Mouse (Mus musculus): ENCODE measurements around the gene Krcc1.
"Not testable (repeated sequence)": the region's sequence is repeated elsewhere in the genome, so short reads cannot be mapped to it uniquely, and the experiment has no call there.

Krcc1 gene

DNA sequence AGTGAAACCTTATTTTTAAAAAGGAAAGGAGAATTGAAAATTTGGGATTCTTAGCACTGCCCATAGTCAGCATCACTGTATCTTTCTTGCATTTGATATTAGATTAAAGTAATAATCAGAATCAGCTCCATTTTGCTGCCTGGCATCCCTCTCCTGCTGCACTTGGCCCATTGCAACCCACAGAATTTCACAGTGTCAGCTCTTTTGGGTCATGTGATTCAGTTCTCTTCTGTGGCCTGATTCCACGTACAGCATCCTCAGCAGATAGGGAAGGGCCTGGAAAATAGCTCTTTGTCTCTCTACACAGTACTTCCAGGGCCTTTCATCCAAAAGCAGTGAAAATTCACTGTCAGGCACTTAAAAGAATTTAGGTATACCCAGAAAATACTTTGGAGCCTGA lies 14.1 kb upstream of the Krcc1 start:
- no peak overlapping the region for H3K4me3 ChIP-seq (replicated peaks; ENCODE audit: low read length)
- H3K36me3 ChIP-seq (ENCODE audit: insufficient read depth, low read length) = no peaks in the 10 kb centered on the region
- no peaks in the 10 kb centered on the region for H3K27me3 ChIP-seq (ENCODE audit: insufficient read depth, low read length)
- peaks cover 52% of the 10 kb centered on the region for H3K4me1 ChIP-seq (replicated peaks; ENCODE audit: low read depth, low read length)
- TF ChIP-seq POU5F1 (IDR thresholded peaks at IDR 0.05; ENCODE audit: borderline replicate concordance, low read length) = no peak
- no peak for TF ChIP-seq CTCF (conservative IDR thresholded peaks at IDR 0.05; ENCODE audit: low read length)
- TF ChIP-seq NANOG (IDR thresholded peaks at IDR 0.05; ENCODE audit: borderline replicate concordance, low read length) = no peak
- no peaks in the 10 kb centered on the region for H3K9me3 ChIP-seq (ENCODE audit: low read length)

- Histone ChIP-seq H3K27me3 (ENCODE audit: insufficient read depth, low read length) (no peaks in the 10 kb centered on the region), H3K36me3 (ENCODE audit: insufficient read depth, low read length) (no peaks in the 10 kb centered on the region), H3K4me1 (replicated peaks; ENCODE audit: low read depth, low read length) (peaks cover 50% of the 10 kb centered on the region), H3K9me3 (ENCODE audit: low read length) (peaks cover 8% of the 10 kb centered on the region), H3K4me3 (replicated peaks; ENCODE audit: low read length) (no peak overlapping the region)
- TF ChIP-seq CTCF (conservative IDR thresholded peaks at IDR 0.05; ENCODE audit: low read length) = no peak
- no peak for TF ChIP-seq NANOG (IDR thresholded peaks at IDR 0.05; ENCODE audit: borderline replicate concordance, low read length)
- no peak for TF ChIP-seq POU5F1 (IDR thresholded peaks at IDR 0.05; ENCODE audit: borderline replicate concordance, low read length)
Observed at GRCm38 (mm10) chr6:71258562-71258961, 12.9 kb upstream of the Krcc1 start.

GRCm38 (mm10) chr6:71259166-71259565 lies 12.3 kb upstream of the Krcc1 start:
- no peaks in the 10 kb centered on the region for H3K27me3 ChIP-seq (ENCODE audit: insufficient read depth, low read length)
- H3K4me1 ChIP-seq (replicated peaks; ENCODE audit: low read depth, low read length) = peaks cover 51% of the 10 kb centered on the region
- H3K36me3 ChIP-seq (ENCODE audit: insufficient read depth, low read length) = 0 out of 2 replicates have a peak, but pooled peaks cover 3% of the 10 kb centered on the region
- peaks cover 14% of the 10 kb centered on the region for H3K9me3 ChIP-seq (ENCODE audit: low read length)
- peak overlapping the region; percentile 8; the same call in 1 of the 2 replicates for H3K4me3 ChIP-seq (replicated peaks; ENCODE audit: low read length)
- TF ChIP-seq NANOG (IDR thresholded peaks at IDR 0.05; ENCODE audit: borderline replicate concordance, low read length) (no peak), POU5F1 (IDR thresholded peaks at IDR 0.05; ENCODE audit: borderline replicate concordance, low read length) (no peak), CTCF (conservative IDR thresholded peaks at IDR 0.05; ENCODE audit: low read length) (no peak)

DNA sequence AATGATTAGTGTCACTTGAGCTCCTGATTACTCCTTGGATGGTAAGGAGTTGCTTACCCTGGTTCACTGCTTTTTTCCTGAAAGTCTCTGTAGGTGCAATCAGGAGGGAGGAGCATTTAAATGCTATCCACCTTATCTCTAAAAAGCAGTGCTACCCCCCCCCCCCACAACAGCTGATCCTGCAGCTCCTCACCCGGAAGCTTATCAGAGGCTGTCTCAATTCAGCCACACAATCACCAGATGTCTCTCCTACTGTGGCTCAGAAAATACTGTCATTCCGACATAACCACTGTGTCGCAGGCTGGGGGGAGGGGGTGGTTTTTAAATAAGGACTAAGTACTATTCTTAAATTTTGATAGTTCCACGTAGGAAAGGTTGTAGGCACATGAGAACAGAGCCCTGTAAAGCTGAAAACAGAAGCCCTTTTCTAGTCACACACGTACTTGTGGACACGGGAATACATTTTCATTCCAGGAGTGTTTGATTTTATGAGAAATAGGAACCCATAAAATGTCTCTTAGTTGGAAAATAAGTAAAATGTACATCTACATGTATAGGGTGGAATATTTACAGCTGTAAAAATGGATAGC lies 11.3 kb upstream of the Krcc1 start:
- Histone ChIP-seq H3K27me3 (ENCODE audit: insufficient read depth, low read length) (no peaks in the 10 kb centered on the region), H3K4me1 (replicated peaks; ENCODE audit: low read depth, low read length) (peaks cover 52% of the 10 kb centered on the region), H3K36me3 (ENCODE audit: insufficient read depth, low read length) (0 out of 2 replicates have a peak, but pooled peaks cover 3% of the 10 kb centered on the region), H3K4me3 (replicated peaks; ENCODE audit: low read length) (0 out of 2 replicates have a peak overlapping the region, but pooled peaks have one; percentile 8), H3K9me3 (ENCODE audit: low read length) (peaks cover 20% of the 10 kb centered on the region)
- TF ChIP-seq POU5F1 (IDR thresholded peaks at IDR 0.05; ENCODE audit: borderline replicate concordance, low read length) (no peak), NANOG (IDR thresholded peaks at IDR 0.05; ENCODE audit: borderline replicate concordance, low read length) (no peak), CTCF (conservative IDR thresholded peaks at IDR 0.05; ENCODE audit: low read length) (no peak)

DNA sequence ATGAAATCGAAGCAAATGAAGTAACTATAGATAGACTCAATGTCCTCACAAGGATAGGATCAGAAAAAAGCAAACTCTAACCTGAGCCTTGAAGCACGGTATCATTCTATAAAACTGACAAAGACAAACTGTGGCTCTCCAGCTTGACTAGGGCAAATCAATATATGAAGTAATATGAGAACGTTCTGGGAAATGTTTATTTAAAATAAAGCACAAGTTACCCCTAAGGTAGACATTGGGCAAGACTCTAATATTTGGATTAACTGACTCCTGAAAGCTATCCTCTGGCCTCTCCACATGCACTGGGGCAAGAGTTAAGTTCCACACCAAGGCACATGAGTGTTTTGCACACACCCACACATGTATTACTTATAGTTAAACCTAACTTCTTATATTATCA lies 10.4 kb upstream of the Krcc1 start:
- 0 out of 2 replicates have a peak, but pooled peaks cover 3% of the 10 kb centered on the region for H3K36me3 ChIP-seq (ENCODE audit: insufficient read depth, low read length)
- peaks cover 57% of the 10 kb centered on the region for H3K4me1 ChIP-seq (replicated peaks; ENCODE audit: low read depth, low read length)
- H3K9me3 ChIP-seq (ENCODE audit: low read length) = peaks cover 20% of the 10 kb centered on the region
- no peaks in the 10 kb centered on the region for H3K27me3 ChIP-seq (ENCODE audit: insufficient read depth, low read length)
- no peak for TF ChIP-seq POU5F1 (IDR thresholded peaks at IDR 0.05; ENCODE audit: borderline replicate concordance, low read length)
- no peak for TF ChIP-seq NANOG (IDR thresholded peaks at IDR 0.05; ENCODE audit: borderline replicate concordance, low read length)
- no peak for TF ChIP-seq CTCF (conservative IDR thresholded peaks at IDR 0.05; ENCODE audit: low read length)
- H3K4me3 ChIP-seq (replicated peaks; ENCODE audit: low read length) = no peak overlapping the region

DNA sequence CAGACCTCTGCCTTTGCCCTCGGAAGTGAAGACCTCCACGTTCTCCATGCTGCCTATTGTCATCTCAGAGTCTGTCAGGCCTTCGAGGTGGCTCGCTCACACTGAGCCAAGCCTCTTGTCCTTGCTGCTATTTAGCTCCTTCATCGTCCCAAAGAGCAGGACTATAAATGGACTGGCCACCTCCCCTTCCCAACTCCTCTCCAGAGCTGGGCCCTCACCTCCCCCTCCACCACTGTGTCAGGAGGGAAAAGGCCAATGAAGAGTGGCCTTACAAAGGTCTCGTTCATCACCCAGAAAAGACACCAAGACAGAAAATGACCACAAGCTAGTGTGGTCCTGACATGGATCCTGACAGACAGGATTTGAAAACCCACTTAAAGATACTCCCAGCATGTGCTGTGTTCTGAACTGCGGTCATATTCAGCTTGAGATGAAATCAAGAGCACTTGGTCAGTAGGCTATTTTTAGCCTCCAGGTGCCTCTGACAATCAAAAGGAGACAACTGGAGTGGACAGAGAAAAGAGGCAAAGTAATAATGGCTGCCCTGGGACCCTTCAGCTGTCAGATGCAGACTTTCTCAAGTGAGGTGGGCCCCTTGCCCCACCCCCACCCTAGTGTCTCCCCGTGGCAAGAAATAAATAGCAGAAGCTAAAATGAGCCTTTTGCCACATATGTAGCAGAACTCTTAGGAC lies 9.2 kb upstream of the Krcc1 start:
- H3K9me3 ChIP-seq (ENCODE audit: low read length) = peaks cover 20% of the 10 kb centered on the region
- H3K27me3 ChIP-seq (ENCODE audit: insufficient read depth, low read length) = no peaks in the 10 kb centered on the region
- 0 out of 2 replicates have a peak, but pooled peaks cover 3% of the 10 kb centered on the region for H3K36me3 ChIP-seq (ENCODE audit: insufficient read depth, low read length)
- H3K4me3 ChIP-seq (replicated peaks; ENCODE audit: low read length) = no peak overlapping the region
- TF ChIP-seq POU5F1 (IDR thresholded peaks at IDR 0.05; ENCODE audit: borderline replicate concordance, low read length) = no peak
- TF ChIP-seq CTCF (conservative IDR thresholded peaks at IDR 0.05; ENCODE audit: low read length) = no peak
- TF ChIP-seq NANOG (IDR thresholded peaks at IDR 0.05; ENCODE audit: borderline replicate concordance, low read length) = no peak
- H3K4me1 ChIP-seq (replicated peaks; ENCODE audit: low read depth, low read length) = peaks cover 58% of the 10 kb centered on the region

DNA sequence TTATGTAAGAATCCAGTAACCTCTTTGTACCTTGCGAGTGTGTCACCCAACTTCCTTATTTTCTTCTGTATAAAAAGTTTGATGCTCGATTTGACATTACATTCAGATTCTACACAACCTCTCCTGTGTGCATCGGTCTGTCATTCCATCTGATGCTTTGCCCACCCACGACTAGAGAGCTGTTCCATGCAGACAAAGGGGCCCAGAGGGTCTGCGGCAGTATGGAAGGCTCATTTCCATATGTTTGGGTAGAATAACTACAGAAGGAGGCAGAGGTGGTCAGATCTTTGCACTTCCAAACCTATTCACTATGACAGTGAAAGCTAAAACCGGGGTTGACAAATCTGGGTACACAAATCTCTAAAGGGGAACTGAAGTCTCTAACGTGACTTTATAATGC lies 3.9 kb upstream of the Krcc1 start:
- H3K4me3 ChIP-seq (replicated peaks; ENCODE audit: low read length); H3K27me3 ChIP-seq (ENCODE audit: insufficient read depth, low read length); H3K36me3 ChIP-seq (ENCODE audit: insufficient read depth, low read length): not testable (repeated sequence)
- H3K4me1 ChIP-seq (replicated peaks; ENCODE audit: low read depth, low read length) = peaks cover 61% of the 10 kb centered on the region
- TF ChIP-seq NANOG (IDR thresholded peaks at IDR 0.05; ENCODE audit: borderline replicate concordance, low read length) = peak; percentile 62; the same call in 1 of the 2 replicates
- peaks cover 20% of the 10 kb centered on the region for H3K9me3 ChIP-seq (ENCODE audit: low read length)

DNA sequence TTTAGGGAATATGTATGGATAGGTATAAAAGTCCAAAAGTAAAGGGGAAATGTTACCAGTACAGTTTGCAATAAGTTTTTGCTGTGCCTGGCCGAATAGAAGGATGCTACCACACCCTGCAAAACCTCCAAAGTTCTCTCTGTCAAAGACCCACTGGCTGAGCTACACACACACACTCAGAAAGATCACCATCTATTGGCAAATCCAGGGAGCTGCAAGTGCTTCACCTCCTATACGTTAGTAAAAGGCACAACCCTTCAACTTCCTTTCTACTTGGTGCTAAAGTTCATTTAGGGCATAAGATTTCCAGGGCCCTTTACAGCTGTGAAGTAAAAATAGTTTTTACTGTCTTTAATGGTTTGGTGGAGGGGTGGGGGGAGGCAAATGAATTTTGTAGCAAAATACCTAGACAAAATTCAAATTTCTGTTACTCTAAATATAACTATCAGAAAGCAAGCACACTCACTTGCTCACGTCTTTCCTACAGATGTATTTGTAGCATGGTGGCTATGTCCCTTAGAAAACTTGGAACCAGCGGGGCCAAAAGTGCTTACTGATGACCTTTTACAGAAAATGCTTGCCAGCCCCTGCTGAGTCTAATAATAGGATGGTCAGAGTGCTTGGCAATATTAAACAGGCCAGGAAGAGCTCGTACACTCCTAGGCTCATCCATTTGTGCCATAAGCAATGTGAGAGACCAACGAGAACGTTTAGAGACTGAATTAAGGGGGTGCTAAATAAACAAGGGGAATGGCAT lies 2.4 kb upstream of the Krcc1 start:
- H3K4me3 ChIP-seq (replicated peaks; ENCODE audit: low read length) = peak overlapping the region; percentile 98
- TF ChIP-seq CTCF (conservative IDR thresholded peaks at IDR 0.05; ENCODE audit: low read length) = peak; percentile 65
- TF ChIP-seq POU5F1 (IDR thresholded peaks at IDR 0.05; ENCODE audit: borderline replicate concordance, low read length) = no peak
- no peak for TF ChIP-seq NANOG (IDR thresholded peaks at IDR 0.05; ENCODE audit: borderline replicate concordance, low read length)
- H3K9me3 ChIP-seq (ENCODE audit: low read length) = peaks cover 6% of the 10 kb centered on the region; the same call in 1 of the 2 replicates
- peaks cover 6% of the 10 kb centered on the region; the same call in 1 of the 2 replicates for H3K36me3 ChIP-seq (ENCODE audit: insufficient read depth, low read length)
- peaks cover 71% of the 10 kb centered on the region for H3K4me1 ChIP-seq (replicated peaks; ENCODE audit: low read depth, low read length)
- H3K27me3 ChIP-seq (ENCODE audit: insufficient read depth, low read length) = no peaks in the 10 kb centered on the region

DNA sequence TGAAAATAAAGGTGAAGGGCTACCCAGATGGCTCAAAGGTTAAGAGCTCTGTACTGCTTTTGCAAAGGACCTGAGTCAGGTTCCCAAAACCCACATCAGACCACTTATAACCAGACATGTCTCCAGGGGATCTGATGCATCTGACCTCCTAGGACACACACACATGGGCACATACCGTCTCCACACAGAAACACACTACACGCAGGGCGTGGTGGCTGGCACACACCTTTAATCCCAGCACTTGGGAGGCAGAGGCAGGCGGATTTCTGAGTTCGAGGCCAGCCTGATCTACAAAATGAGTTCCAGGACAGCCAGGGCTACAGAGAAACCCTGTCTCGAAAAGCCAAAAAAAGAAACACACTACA lies 1.8 kb upstream of the Krcc1 start:
- H3K4me1 ChIP-seq (replicated peaks; ENCODE audit: low read depth, low read length) = peaks cover 71% of the 10 kb centered on the region
- not testable (repeated sequence) for H3K9me3 ChIP-seq (ENCODE audit: low read length); H3K27me3 ChIP-seq (ENCODE audit: insufficient read depth, low read length)
- peaks cover 11% of the 10 kb centered on the region; the same call in 1 of the 2 replicates for H3K36me3 ChIP-seq (ENCODE audit: insufficient read depth, low read length)
- peak overlapping the region; percentile 98 for H3K4me3 ChIP-seq (replicated peaks; ENCODE audit: low read length)

All from E14TG2a.4 (cell line).